Mouse (Mus musculus) left cerebral cortex, adult 2 months (tissue): ENCODE measurements around the gene Rps11. TPM values are rescaled to one million over a fixed set of nuclear protein-coding genes. Genes with fewer than 3 reads are reported as not detected.
A peak's percentile ranks its signal among the peaks of the same experiment; 100 is the strongest.
"Not testable (repeated sequence)": the region's sequence is repeated elsewhere in the genome, so short reads cannot be mapped to it uniquely, and the experiment has no call there.

ENCODE experiments used
- DNase-seq, 2 experiments: peaks; one replicate each; pipeline ENCODE4 v3.0.0; 2021 to 2022; ENCODE audit warnings: low spot score in 2 of 2, mixed read lengths in 1 of 2; ENCODE audit errors: extremely low spot score in 1 of 2
- H3K27ac ChIP-seq: fragments of 200-600 bp; 2 replicates; pipeline ENCODE4 v1.8.1; 2022
- H3K4me3 ChIP-seq: fragments of 200-600 bp; 2 replicates; pipeline ENCODE4 v1.8.1; 2022
- CTCF ChIP-seq: fragments of 200-600 bp; IDR thresholded peaks from 2 replicates; pipeline ENCODE4 v1.8.1; 2022; ENCODE audit warnings: antibody characterized with exemption, mild to moderate bottlenecking, moderate library complexity
- intact Hi-C: fragments of 180-260 bp; cut with DNase I; formaldehyde crosslinking; loops from one replicate; pipeline ENCODE4 v1.15.1; 2025
- total RNA-seq, 2 experiments: library from RNA; stranded (reverse); gene quantifications; 2 replicates each; pipeline ENCODE4 v1.2.3; 2021

Rps11 gene
- total RNA-seq, 2 experiments from 2014 or later, result 421 to 444 TPM

GRCm38 (mm10) chr7:45102940-45103585 lies 21.2 kb downstream of the Rps11 start:
- DNase-seq, result no peak
- no peak for TF ChIP-seq CTCF
- peak overlapping the region; percentile 39 for H3K4me3 ChIP-seq
- H3K27ac ChIP-seq, result peak overlapping the region; percentile 54; the same call in 1 of the 2 replicates
- intact Hi-C loops, result no loop called here

GRCm38 (mm10) chr7:45102441-45102840 lies 21.8 kb downstream of the Rps11 start:
- peak overlapping the region; percentile 39 for H3K4me3 ChIP-seq
- H3K27ac ChIP-seq, result no peak overlapping the region
- DNase-seq, result no peak
- intact Hi-C loops, result no loop called here
- TF ChIP-seq CTCF, result no peak

DNA sequence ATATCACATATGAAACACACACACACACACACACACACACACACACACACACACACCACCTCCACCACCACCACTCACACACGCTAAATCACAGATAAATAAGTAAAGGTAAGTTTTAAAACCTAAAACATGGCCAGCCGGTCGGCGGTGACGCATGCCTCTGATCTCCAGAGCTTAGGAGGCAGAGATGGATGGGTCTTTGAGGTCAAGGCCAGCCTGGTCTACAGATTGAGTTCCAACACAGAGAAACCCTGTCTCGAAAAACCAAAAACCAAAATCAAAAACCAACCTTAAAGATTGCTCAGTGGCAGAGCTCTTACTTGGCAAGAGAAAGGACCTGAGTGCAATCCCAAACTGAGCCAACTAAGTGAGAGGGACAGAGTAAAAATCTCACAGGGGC lies 24.2 kb downstream of the Rps11 start:
- intact Hi-C loops, result no loop called here
- DNase-seq, result no peak
- no peak overlapping the region for H3K4me3 ChIP-seq
- no peak for TF ChIP-seq CTCF
- no peak overlapping the region for H3K27ac ChIP-seq

GRCm38 (mm10) chr7:45098541-45099240 lies 25.5 kb downstream of the Rps11 start:
- H3K27ac ChIP-seq, result no peak overlapping the region
- TF ChIP-seq CTCF, result peak; percentile 30
- no peak for DNase-seq
- intact Hi-C loops, result no loop called here
- H3K4me3 ChIP-seq, result no peak overlapping the region

- Histone ChIP-seq H3K27ac (no peak overlapping the region), H3K4me3 (no peak overlapping the region)
- intact Hi-C loops, result no loop called here
- no peak for DNase-seq
- TF ChIP-seq CTCF, result no peak
Observed at GRCm38 (mm10) chr7:45097479-45097878, 26.8 kb downstream of the Rps11 start.

GRCm38 (mm10) chr7:45095965-45096364 lies 28.3 kb downstream of the Rps11 start:
- DNase-seq, intact Hi-C loops, H3K4me3 ChIP-seq, H3K27ac ChIP-seq: not testable (repeated sequence)

DNA sequence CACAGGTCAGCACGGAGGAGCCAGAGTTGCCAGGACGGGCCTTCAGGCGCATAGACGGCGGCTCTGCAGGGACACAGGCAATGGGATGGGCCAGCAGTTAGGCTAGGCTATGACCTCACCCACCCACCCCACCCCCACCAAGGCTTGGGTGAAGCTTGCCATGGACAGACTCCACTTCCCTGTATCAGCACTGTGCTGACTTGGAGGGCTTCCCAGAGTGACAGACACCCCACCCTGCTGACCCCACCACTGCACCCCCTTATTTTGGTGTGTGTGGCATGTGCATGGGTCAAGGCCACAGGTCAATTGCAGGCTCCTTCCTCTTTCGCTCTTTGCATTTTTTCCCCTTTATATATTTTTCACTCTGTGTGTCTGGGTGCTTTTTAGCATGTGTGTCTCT lies 28.9 kb downstream of the Rps11 start:
- intact Hi-C loops, result no loop called here
- TF ChIP-seq CTCF, result no peak
- Histone ChIP-seq H3K27ac (no peak overlapping the region), H3K4me3 (no peak overlapping the region)
- no peak for DNase-seq

GRCm38 (mm10) chr7:45094121-45094520 lies 30.1 kb downstream of the Rps11 start:
- H3K27ac ChIP-seq, result no peak overlapping the region
- intact Hi-C loops, result no loop called here
- no peak overlapping the region for H3K4me3 ChIP-seq
- no peak for TF ChIP-seq CTCF
- no peak for DNase-seq

- no peak overlapping the region for H3K4me3 ChIP-seq
- no peak for DNase-seq
- no peak overlapping the region for H3K27ac ChIP-seq
- intact Hi-C loops, result no loop called here
- no peak for TF ChIP-seq CTCF
Observed at GRCm38 (mm10) chr7:45093516-45093905, 30.7 kb downstream of the Rps11 start.

GRCm38 (mm10) chr7:45092828-45093515 lies 31.3 kb downstream of the Rps11 start:
- H3K27ac ChIP-seq, result no peak overlapping the region
- no peak for TF ChIP-seq CTCF
- no peak overlapping the region for H3K4me3 ChIP-seq
- intact Hi-C loops, result no loop called here
- DNase-seq, result no peak

DNA sequence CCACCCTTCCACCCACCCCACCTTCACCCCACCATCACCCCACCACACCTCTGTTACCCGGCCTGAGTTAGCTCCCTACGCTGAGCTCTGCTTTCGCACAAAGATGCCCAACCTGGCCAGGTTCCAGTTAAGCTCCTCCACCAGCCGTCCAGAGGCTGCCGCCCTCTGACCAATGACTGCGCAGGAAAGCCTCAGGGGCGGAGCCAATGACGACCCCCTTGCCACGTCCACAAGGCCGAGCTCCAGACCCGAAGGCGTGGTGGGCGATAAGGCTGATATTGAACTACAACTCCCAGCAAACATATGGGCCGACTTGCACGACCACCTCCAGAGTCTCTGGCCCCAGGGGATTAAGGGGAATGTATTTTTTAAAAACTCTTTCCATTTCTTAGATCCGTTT lies 32.2 kb downstream of the Rps11 start, which contains the start of gene Rcn3:
TSS of gene Rcn3 (minus strand) at position 174 of the 400 bp plus-strand sequence.
- peak in 1 of 2 experiments; percentile 23 for DNase-seq
- intact Hi-C loops, result no loop called here
- Histone ChIP-seq H3K4me3 (peak within 1 kb of the TSS; percentile 18; the same call in 1 of the 2 replicates), H3K27ac (no peak within 1 kb of the TSS)
- no peak for TF ChIP-seq CTCF
